Mouse (Mus musculus): ENCODE results near the gene Mapk8ip1.

Mapk8ip1 gene

GRCm38 (mm10) chr2:92401091-92401561, at the start of gene Mapk8ip1:
TSS of gene Mapk8ip1 (minus strand) at chr2:92401263.
- DNase-seq = peak; percentile 53

GRCm38 (mm10) chr2:92447121-92447740, 46.2 kb upstream of the Mapk8ip1 start:
- no peak for DNase-seq

- no peak for DNase-seq
Observed at GRCm38 (mm10) chr2:92446656-92447055, 45.6 kb upstream of the Mapk8ip1 start.

GRCm38 (mm10) chr2:92445890-92446289, 44.8 kb upstream of the Mapk8ip1 start:
- no peak for DNase-seq

- DNase-seq = no peak
Observed at GRCm38 (mm10) chr2:92444376-92444775, 43.3 kb upstream of the Mapk8ip1 start.

GRCm38 (mm10) chr2:92443313-92443712, 42.2 kb upstream of the Mapk8ip1 start:
- DNase-seq = no peak

- DNase-seq = no peak
Observed at GRCm38 (mm10) chr2:92442419-92443001, 41.4 kb upstream of the Mapk8ip1 start.

- DNase-seq = no peak
Observed at GRCm38 (mm10) chr2:92440432-92440831, 39.4 kb upstream of the Mapk8ip1 start.

GRCm38 (mm10) chr2:92438567-92438966, 37.5 kb upstream of the Mapk8ip1 start:
- DNase-seq = no peak

- DNase-seq = peak; percentile 78
Observed at GRCm38 (mm10) chr2:92437875-92438274, 36.8 kb upstream of the Mapk8ip1 start.

GRCm38 (mm10) chr2:92437366-92437765, 36.3 kb upstream of the Mapk8ip1 start:
- no peak for DNase-seq

- DNase-seq = no peak
Observed at GRCm38 (mm10) chr2:92435023-92435422, 34.0 kb upstream of the Mapk8ip1 start.

GRCm38 (mm10) chr2:92434375-92434745, 33.3 kb upstream of the Mapk8ip1 start:
- no peak for DNase-seq

GRCm38 (mm10) chr2:92433578-92434374, 32.7 kb upstream of the Mapk8ip1 start, which contains the start of gene Cry2:
TSS of gene Cry2 (minus strand) at chr2:92434043.
- DNase-seq = peak; percentile 98

- peak; percentile 59 for DNase-seq
Observed at GRCm38 (mm10) chr2:92432299-92433295, 31.5 kb upstream of the Mapk8ip1 start.

GRCm38 (mm10) chr2:92431611-92432179, 30.6 kb upstream of the Mapk8ip1 start:
- DNase-seq = peak; percentile 22

- DNase-seq = peak; percentile 62
Observed at GRCm38 (mm10) chr2:92430723-92431541, 29.9 kb upstream of the Mapk8ip1 start.

GRCm38 (mm10) chr2:92430089-92430488, 29.0 kb upstream of the Mapk8ip1 start:
- DNase-seq = no peak

GRCm38 (mm10) chr2:92427882-92428281, 26.8 kb upstream of the Mapk8ip1 start:
- DNase-seq = peak; percentile 49

GRCm38 (mm10) chr2:92426426-92426825, 25.4 kb upstream of the Mapk8ip1 start:
- DNase-seq = no peak

- no peak for DNase-seq
Observed at GRCm38 (mm10) chr2:92425366-92425765, 24.3 kb upstream of the Mapk8ip1 start.

Data from right cerebral cortex, postnatal 4 days (tissue).